Mouse (Mus musculus): ENCODE data around the gene Mrps7. TPM values are rescaled to one million over a fixed set of nuclear protein-coding genes. Genes with fewer than 3 reads are reported as not detected.

Mrps7 gene
- polyA plus RNA-seq, 1 experiment from 2014 or later = 83.9 TPM

GRCm38 (mm10) chr11:115632247-115632646 lies 28.5 kb downstream of the Mrps7 start:
- H3K4me2 ChIP-seq = no peak overlapping the region
- H3K27me3 ChIP-seq = no peaks in the 10 kb centered on the region
- no peaks in the 10 kb centered on the region for H3K9me3 ChIP-seq
- H3K36me3 ChIP-seq = 0 out of 2 replicates have a peak, but pooled peaks cover 2% of the 10 kb centered on the region
- H3K4me3 ChIP-seq = no peak overlapping the region
- 72% methylated on average over 7 of the region's 7 CpGs for WGBS
- no peak for ATAC-seq (ENCODE audit: borderline replicate concordance, extremely low read depth, low FRiP score, low TSS enrichment)
- H3K4me1 ChIP-seq = peaks cover 4% of the 10 kb centered on the region; the same call in 1 of the 2 replicates
- H3K27ac ChIP-seq = no peak overlapping the region
- H3K9ac ChIP-seq = no peak overlapping the region

GRCm38 (mm10) chr11:115632862-115633261 lies 29.1 kb downstream of the Mrps7 start:
- WGBS = 79% methylated on average over 10 of the region's 10 CpGs
- Histone ChIP-seq H3K9me3 (no peaks in the 10 kb centered on the region), H3K27me3 (no peaks in the 10 kb centered on the region), H3K4me1 (no peaks in the 10 kb centered on the region), H3K4me2 (no peak overlapping the region), H3K4me3 (no peak overlapping the region), H3K27ac (no peak overlapping the region), H3K36me3 (0 out of 2 replicates have a peak, but pooled peaks cover 2% of the 10 kb centered on the region), H3K9ac (no peak overlapping the region)
- ATAC-seq (ENCODE audit: borderline replicate concordance, extremely low read depth, low FRiP score, low TSS enrichment) = no peak

GRCm38 (mm10) chr11:115634109-115634508 lies 30.4 kb downstream of the Mrps7 start:
- ATAC-seq (ENCODE audit: borderline replicate concordance, extremely low read depth, low FRiP score, low TSS enrichment) = no peak
- 41% methylated on average over 4 of the region's 4 CpGs for WGBS
- Histone ChIP-seq H3K9ac (no peak overlapping the region), H3K4me1 (no peaks in the 10 kb centered on the region), H3K4me3 (no peak overlapping the region), H3K27ac (no peak overlapping the region), H3K4me2 (no peak overlapping the region), H3K27me3 (no peaks in the 10 kb centered on the region), H3K36me3 (0 out of 2 replicates have a peak, but pooled peaks cover 2% of the 10 kb centered on the region), H3K9me3 (no peaks in the 10 kb centered on the region)

GRCm38 (mm10) chr11:115635041-115635440 lies 31.3 kb downstream of the Mrps7 start:
- ATAC-seq (ENCODE audit: borderline replicate concordance, extremely low read depth, low FRiP score, low TSS enrichment) = no peak
- H3K27ac ChIP-seq = no peak overlapping the region
- no peak overlapping the region for H3K9ac ChIP-seq
- no peaks in the 10 kb centered on the region for H3K9me3 ChIP-seq
- 77% methylated on average over 8 of the region's 8 CpGs for WGBS
- H3K36me3 ChIP-seq = 0 out of 2 replicates have a peak, but pooled peaks cover 2% of the 10 kb centered on the region
- H3K27me3 ChIP-seq = no peaks in the 10 kb centered on the region
- 0 out of 2 replicates have a peak, but pooled peaks cover 3% of the 10 kb centered on the region for H3K4me1 ChIP-seq
- no peak overlapping the region for H3K4me3 ChIP-seq
- no peak overlapping the region for H3K4me2 ChIP-seq

GRCm38 (mm10) chr11:115635484-115635883 lies 31.8 kb downstream of the Mrps7 start:
- WGBS = 69% methylated on average over 8 of the region's 8 CpGs
- Histone ChIP-seq H3K9me3 (no peaks in the 10 kb centered on the region), H3K27ac (no peak overlapping the region), H3K4me1 (0 out of 2 replicates have a peak, but pooled peaks cover 3% of the 10 kb centered on the region), H3K27me3 (no peaks in the 10 kb centered on the region), H3K36me3 (0 out of 2 replicates have a peak, but pooled peaks cover 2% of the 10 kb centered on the region), H3K4me2 (no peak overlapping the region), H3K4me3 (no peak overlapping the region), H3K9ac (no peak overlapping the region)
- no peak for ATAC-seq (ENCODE audit: borderline replicate concordance, extremely low read depth, low FRiP score, low TSS enrichment)

GRCm38 (mm10) chr11:115636960-115637359 lies 33.2 kb downstream of the Mrps7 start:
- 51% methylated on average over 3 of the region's 3 CpGs for WGBS
- Histone ChIP-seq H3K4me3 (no peak overlapping the region), H3K27ac (no peak overlapping the region), H3K9me3 (no peaks in the 10 kb centered on the region), H3K4me1 (0 out of 2 replicates have a peak, but pooled peaks cover 3% of the 10 kb centered on the region), H3K27me3 (no peaks in the 10 kb centered on the region), H3K36me3 (0 out of 2 replicates have a peak, but pooled peaks cover 2% of the 10 kb centered on the region), H3K9ac (no peak overlapping the region), H3K4me2 (no peak overlapping the region)
- no peak for ATAC-seq (ENCODE audit: borderline replicate concordance, extremely low read depth, low FRiP score, low TSS enrichment)

GRCm38 (mm10) chr11:115638498-115639409 lies 35.0 kb downstream of the Mrps7 start:
- H3K4me1 ChIP-seq = 0 out of 2 replicates have a peak, but pooled peaks cover 3% of the 10 kb centered on the region
- ATAC-seq (ENCODE audit: borderline replicate concordance, extremely low read depth, low FRiP score, low TSS enrichment) = no peak
- 60% methylated on average over 5 of the region's 5 CpGs for WGBS
- no peaks in the 10 kb centered on the region for H3K27me3 ChIP-seq
- H3K9me3 ChIP-seq = no peaks in the 10 kb centered on the region
- H3K36me3 ChIP-seq = peaks cover 2% of the 10 kb centered on the region; the same call in 1 of the 2 replicates
- no peak overlapping the region for H3K9ac ChIP-seq
- no peak overlapping the region for H3K4me3 ChIP-seq
- no peak overlapping the region for H3K4me2 ChIP-seq
- H3K27ac ChIP-seq = no peak overlapping the region

- Histone ChIP-seq H3K9ac (0 out of 2 replicates have a peak overlapping the region, but pooled peaks have one; percentile 24), H3K36me3 (peaks cover 2% of the 10 kb centered on the region; the same call in 1 of the 2 replicates), H3K27ac (0 out of 2 replicates have a peak overlapping the region, but pooled peaks have one; percentile 19), H3K4me1 (0 out of 2 replicates have a peak, but pooled peaks cover 3% of the 10 kb centered on the region), H3K4me2 (no peak overlapping the region), H3K4me3 (no peak overlapping the region), H3K9me3 (no peaks in the 10 kb centered on the region), H3K27me3 (no peaks in the 10 kb centered on the region)
- no peak for ATAC-seq (ENCODE audit: borderline replicate concordance, extremely low read depth, low FRiP score, low TSS enrichment)
- 56% methylated on average over 4 of the region's 4 CpGs for WGBS
Measured at GRCm38 (mm10) chr11:115639540-115639939, 35.8 kb downstream of the Mrps7 start.

- Histone ChIP-seq H3K27ac (no peak overlapping the region), H3K4me3 (no peak overlapping the region), H3K27me3 (no peaks in the 10 kb centered on the region), H3K4me2 (no peak overlapping the region), H3K9ac (no peak overlapping the region), H3K36me3 (peaks cover 3% of the 10 kb centered on the region), H3K4me1 (0 out of 2 replicates have a peak, but pooled peaks cover 3% of the 10 kb centered on the region), H3K9me3 (no peaks in the 10 kb centered on the region)
- 71% methylated on average over 3 of the region's 4 CpGs for WGBS
- no peak for ATAC-seq (ENCODE audit: borderline replicate concordance, extremely low read depth, low FRiP score, low TSS enrichment)
Measured at GRCm38 (mm10) chr11:115640311-115640828, 36.6 kb downstream of the Mrps7 start.

GRCm38 (mm10) chr11:115640978-115641663 lies 37.4 kb downstream of the Mrps7 start:
- 53% methylated on average over 14 of the region's 14 CpGs for WGBS
- Histone ChIP-seq H3K4me2 (no peak overlapping the region), H3K36me3 (peaks cover 3% of the 10 kb centered on the region), H3K9ac (no peak overlapping the region), H3K27ac (no peak overlapping the region), H3K4me1 (0 out of 2 replicates have a peak, but pooled peaks cover 3% of the 10 kb centered on the region), H3K9me3 (no peaks in the 10 kb centered on the region), H3K4me3 (no peak overlapping the region), H3K27me3 (no peaks in the 10 kb centered on the region)
- no peak for ATAC-seq (ENCODE audit: borderline replicate concordance, extremely low read depth, low FRiP score, low TSS enrichment)

GRCm38 (mm10) chr11:115641664-115642036 lies 37.9 kb downstream of the Mrps7 start:
- Histone ChIP-seq H3K27ac (no peak overlapping the region), H3K4me2 (no peak overlapping the region), H3K9ac (no peak overlapping the region), H3K4me3 (no peak overlapping the region), H3K27me3 (no peaks in the 10 kb centered on the region), H3K4me1 (0 out of 2 replicates have a peak, but pooled peaks cover 3% of the 10 kb centered on the region), H3K36me3 (peaks cover 3% of the 10 kb centered on the region), H3K9me3 (no peaks in the 10 kb centered on the region)
- 82% methylated on average over 4 of the region's 4 CpGs for WGBS
- ATAC-seq (ENCODE audit: borderline replicate concordance, extremely low read depth, low FRiP score, low TSS enrichment) = no peak
